Mouse (Mus musculus) heart, adult 2 months (tissue): Measurements from ENCODE around the gene Taok1. TPM values are rescaled to one million over a fixed set of nuclear protein-coding genes. Genes with fewer than 3 reads are reported as not detected.
A peak's percentile ranks its signal among the peaks of the same experiment; 100 is the strongest.

ENCODE experiments used
- DNase-seq, 2 experiments: peaks; one replicate each; pipeline ENCODE4 v3.0.0; 2021
- H3K27ac ChIP-seq: fragments of 200-600 bp; 2 replicates; pipeline ENCODE4 v1.8.1; 2022
- H3K27me3 ChIP-seq: fragments of 200-500 bp; 2 replicates; pipeline ENCODE4 v1.6.1; 2012; ENCODE audit warnings: mild to moderate bottlenecking, low read length, inconsistent platforms, mixed read lengths; ENCODE audit not compliant: control insufficient read depth, insufficient read depth
- H3K36me3 ChIP-seq: fragments of 200-500 bp; 2 replicates; pipeline ENCODE4 v1.6.1; 2012; ENCODE audit warnings: low read length, inconsistent platforms; ENCODE audit not compliant: control insufficient read depth, insufficient read depth
- H3K4me1 ChIP-seq: fragments of 200-500 bp; 2 replicates; pipeline ENCODE4 v1.6.1; 2011; ENCODE audit warnings: low read length; ENCODE audit not compliant: control insufficient read depth, insufficient read depth
- H3K4me3 ChIP-seq: fragments of 200-600 bp; 2 replicates; pipeline ENCODE4 v1.8.1; 2022
- H3K79me2 ChIP-seq: fragments of 200-500 bp; replicated peaks from 2 replicates; pipeline ENCODE4 v1.6.1; 2012; ENCODE audit warnings: mild to moderate bottlenecking, inconsistent platforms, low read length, moderate library complexity, mixed read lengths; ENCODE audit not compliant: control insufficient read depth, insufficient read depth
- H3K9ac ChIP-seq: fragments of 200-500 bp; 2 replicates; pipeline ENCODE4 v1.6.1; 2012; ENCODE audit warnings: low read depth, mild to moderate bottlenecking, control low read depth, inconsistent platforms, low read length, mixed read lengths
- CTCF ChIP-seq: fragments of 200-600 bp; IDR thresholded peaks from 2 replicates; pipeline ENCODE4 v1.8.1; 2022; ENCODE audit warnings: antibody characterized with exemption, mild to moderate bottlenecking, moderate library complexity
- EP300 ChIP-seq: fragments of 200-500 bp; IDR thresholded peaks from 2 replicates; pipeline ENCODE4 v1.6.1; 2011; ENCODE audit warnings: low read depth, low read length, control low read depth; ENCODE audit not compliant: insufficient read depth
- POLR2A ChIP-seq: fragments of 200-500 bp; IDR thresholded peaks from 2 replicates; pipeline ENCODE4 v1.6.1; 2011; ENCODE audit warnings: mild to moderate bottlenecking, low read depth, low read length, control low read depth; ENCODE audit not compliant: insufficient read depth
- WGBS: fragments of 180-500 bp; shearing (Covaris S2); methylation state at CpG from one replicate; pipeline ENCODE4 v1.1.7; 2018; 5-methylcytosine and 5-hydroxymethylcytosine counted together
- intact Hi-C: fragments of 180-260 bp; cut with DNase I; formaldehyde crosslinking; loops from one replicate; pipeline ENCODE4 v1.15.1; 2025
- polyA plus RNA-seq: library from polyadenylated mRNA; depleted of rRNA; stranded (reverse); fragments of >200 nt; gene quantifications from 2 replicates; pipeline ENCODE4 v1.2.3, GENCODE M21; 2012
- total RNA-seq, 2 experiments: library from RNA; stranded (reverse); gene quantifications; 2 replicates each; pipeline ENCODE4 v1.2.3; 2021

The Taok1 gene
- total and polyA plus RNA-seq, 3 experiments, result 7.8 to 56.8 (median 50.9) TPM

DNA sequence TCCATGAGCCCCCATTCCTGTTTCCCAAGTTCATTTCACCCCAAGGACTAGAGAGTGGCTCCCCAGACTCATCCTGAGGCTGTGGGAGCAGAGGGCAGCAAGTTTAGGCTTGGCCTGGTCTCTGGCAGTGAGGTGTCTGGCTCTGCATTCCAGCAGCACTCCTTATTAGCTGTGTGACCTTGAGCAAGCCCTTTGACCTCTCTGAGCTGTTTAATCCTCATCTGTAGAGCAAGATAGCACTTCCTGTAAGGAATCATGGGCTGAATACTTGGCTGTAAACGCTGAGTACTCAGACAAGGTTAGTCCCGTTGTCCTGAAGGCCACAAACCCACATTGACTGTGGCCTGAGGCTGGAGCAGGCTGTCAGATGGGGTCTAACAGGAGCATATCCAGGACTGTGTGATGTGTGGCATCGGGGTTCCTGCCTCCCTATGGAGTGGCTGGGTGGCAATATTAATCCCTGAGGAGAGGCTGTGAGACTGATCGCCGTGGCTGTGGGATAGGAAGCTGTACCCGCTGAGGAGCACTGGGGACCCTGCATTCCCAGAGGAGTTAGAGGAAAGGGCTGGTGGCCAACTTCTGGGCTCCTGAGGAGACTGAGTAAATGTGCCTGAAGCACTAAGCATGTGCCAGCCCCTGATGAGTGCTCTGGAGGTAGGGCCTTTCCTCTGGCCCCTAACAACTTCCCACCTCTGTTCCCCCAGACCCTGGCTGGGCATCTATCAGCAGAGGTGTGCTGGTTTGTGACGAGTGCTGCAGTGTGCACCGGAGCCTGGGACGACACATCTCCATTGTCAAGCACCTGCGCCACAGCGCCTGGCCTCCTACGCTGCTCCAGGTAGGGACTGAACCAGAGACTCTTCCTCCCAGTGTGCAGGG is 109.1 kb downstream of the Taok1 start:
- 59% methylated on average over 12 of the region's 12 CpGs for WGBS
- intact Hi-C loops, result loop anchor here (2.0 to 10.0 kb wide), 3 partner anchors 32 to 306 kb away; partner anchors contain the start of gene Ssh2
- peak overlapping the region; percentile 13 for H3K4me3 ChIP-seq
- no peak overlapping the region for H3K9ac ChIP-seq
- peak overlapping the region; percentile 96 for H3K27ac ChIP-seq
- peaks cover 8% of the 10 kb centered on the region for H3K79me2 ChIP-seq
- H3K4me1 ChIP-seq, result peaks cover 38% of the 10 kb centered on the region
- no peak for TF ChIP-seq POLR2A
- TF ChIP-seq EP300, result no peak
- no peak for TF ChIP-seq CTCF
- H3K27me3 ChIP-seq, result no peaks in the 10 kb centered on the region
- no peak for DNase-seq
- peaks cover 2% of the 10 kb centered on the region; the same call in 1 of the 2 replicates for H3K36me3 ChIP-seq

DNA sequence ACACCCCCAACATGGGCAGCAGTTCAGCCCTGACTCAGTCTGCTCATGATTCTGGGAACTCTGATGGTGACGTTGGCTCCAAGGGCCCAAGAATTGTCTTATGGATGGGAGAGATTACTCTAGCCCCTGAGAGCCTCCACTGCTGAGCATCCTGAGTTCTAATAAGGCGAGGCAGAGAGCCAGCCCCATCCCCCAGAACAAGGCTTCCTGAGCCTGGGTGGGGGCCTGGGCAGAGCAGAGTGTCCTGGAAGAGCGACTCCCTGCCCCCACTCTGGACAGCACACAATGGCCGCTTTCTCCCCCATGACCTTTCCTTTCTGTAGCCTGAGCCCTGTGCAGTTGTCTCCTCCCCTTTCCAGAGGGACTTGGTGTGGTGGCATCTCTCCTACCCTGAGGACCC is 109.8 kb downstream of the Taok1 start:
- no peaks in the 10 kb centered on the region for H3K27me3 ChIP-seq
- no peak for TF ChIP-seq CTCF
- TF ChIP-seq EP300, result no peak
- TF ChIP-seq POLR2A, result no peak
- peaks cover 2% of the 10 kb centered on the region; the same call in 1 of the 2 replicates for H3K36me3 ChIP-seq
- peaks cover 8% of the 10 kb centered on the region for H3K79me2 ChIP-seq
- intact Hi-C loops, result loop anchor here (2.0 to 10.0 kb wide), 3 partner anchors 31 to 307 kb away; partner anchors contain the start of gene Ssh2
- 48% methylated on average over 4 of the region's 4 CpGs for WGBS
- peak overlapping the region; percentile 13 for H3K4me3 ChIP-seq
- peaks cover 34% of the 10 kb centered on the region for H3K4me1 ChIP-seq
- DNase-seq, result peak in 1 of 2 experiments; percentile 61
- no peak overlapping the region for H3K9ac ChIP-seq
- H3K27ac ChIP-seq, result peak overlapping the region; percentile 96

DNA sequence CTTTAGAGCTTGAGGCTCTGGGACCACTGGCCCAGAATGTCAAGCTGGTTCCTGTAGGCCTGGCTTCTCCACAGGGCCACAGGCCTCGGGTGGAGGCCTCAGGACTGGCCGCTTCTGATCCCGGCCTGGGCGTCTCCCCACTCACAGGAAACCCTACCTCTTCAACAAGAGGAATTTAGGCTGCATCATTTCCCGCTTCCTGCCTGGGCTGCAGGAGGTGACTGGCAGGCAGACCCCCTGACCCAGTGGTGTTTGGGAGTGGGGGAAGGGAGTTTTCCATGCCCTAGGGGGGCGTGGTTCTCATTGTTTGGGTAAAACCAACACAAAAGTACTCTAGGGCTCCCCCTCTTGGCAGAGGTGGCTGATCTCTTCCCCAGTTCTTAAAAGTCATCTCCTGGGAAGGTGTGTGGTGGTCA is 110.3 kb downstream of the Taok1 start:
- intact Hi-C loops, result loop anchor here (10.0 kb wide), 2 partner anchors 283 to 307 kb away; partner anchors contain the start of gene Ssh2
- Histone ChIP-seq H3K4me3 (peak overlapping the region; percentile 34; the same call in 1 of the 2 replicates), H3K4me1 (peaks cover 31% of the 10 kb centered on the region), H3K27me3 (no peaks in the 10 kb centered on the region), H3K79me2 (peaks cover 8% of the 10 kb centered on the region), H3K36me3 (peaks cover 2% of the 10 kb centered on the region; the same call in 1 of the 2 replicates), H3K27ac (peak overlapping the region; percentile 96), H3K9ac (peak overlapping the region; percentile 64)
- 35% methylated on average over 6 of the region's 6 CpGs for WGBS
- TF ChIP-seq POLR2A, result peak; percentile 68
- peak; percentile 75 for TF ChIP-seq CTCF
- peak; percentile 91 for TF ChIP-seq EP300
- DNase-seq, result peak; percentile 77 to 85

DNA sequence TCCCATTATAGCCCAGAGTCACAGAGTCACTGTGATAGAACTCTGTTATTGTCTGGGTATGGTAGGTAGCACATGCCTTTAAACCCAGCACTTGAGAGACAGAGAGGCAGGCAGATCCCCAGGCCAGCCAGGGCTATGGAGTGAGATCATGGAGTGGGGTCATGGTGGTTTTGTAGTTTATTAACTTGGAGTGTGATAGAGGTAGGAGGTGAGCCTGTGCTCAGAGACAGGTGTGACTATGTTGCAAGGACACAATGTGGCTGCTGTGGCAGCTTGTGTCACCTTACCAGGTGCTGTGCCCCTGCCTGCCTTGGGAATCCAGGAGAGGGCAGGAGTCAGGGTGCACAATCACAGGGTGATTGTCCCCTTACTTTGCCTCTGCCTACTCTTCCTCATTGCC is 112.1 kb downstream of the Taok1 start:
- intact Hi-C loops, result loop anchor here (10.0 kb wide), 2 partner anchors 281 to 309 kb away; partner anchors contain the start of gene Ssh2
- peaks cover 33% of the 10 kb centered on the region for H3K4me1 ChIP-seq
- no peak overlapping the region for H3K9ac ChIP-seq
- no peak for DNase-seq
- H3K27ac ChIP-seq, result peak overlapping the region; percentile 96
- no peaks in the 10 kb centered on the region; the same call in none of the 2 replicates for H3K36me3 ChIP-seq
- TF ChIP-seq EP300 (no peak), POLR2A (no peak), CTCF (no peak)
- no peak overlapping the region for H3K4me3 ChIP-seq
- peaks cover 8% of the 10 kb centered on the region for H3K79me2 ChIP-seq
- H3K27me3 ChIP-seq, result no peaks in the 10 kb centered on the region

DNA sequence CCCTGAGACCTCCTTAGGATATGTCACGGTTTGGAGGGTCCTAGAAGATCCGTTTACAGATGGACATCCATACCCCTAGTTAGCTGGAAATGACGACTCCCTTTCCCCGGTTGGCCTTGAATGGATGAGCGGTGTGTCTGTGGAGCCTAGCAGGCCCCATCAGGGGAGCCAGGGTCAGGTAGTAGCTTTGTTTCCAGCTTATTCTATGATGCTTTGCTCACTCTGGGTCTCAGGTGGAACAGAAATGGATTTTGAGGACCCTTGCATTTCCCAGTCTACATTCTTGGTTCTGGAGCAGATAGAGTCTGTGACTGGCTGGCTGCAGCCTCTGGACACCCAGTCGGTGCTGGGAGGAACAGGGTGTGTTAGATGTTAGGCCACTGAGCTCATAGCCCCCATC is 112.8 kb downstream of the Taok1 start:
- H3K36me3 ChIP-seq, result no peaks in the 10 kb centered on the region; the same call in none of the 2 replicates
- 43% methylated on average over 6 of the region's 6 CpGs for WGBS
- H3K27ac ChIP-seq, result peak overlapping the region; percentile 90
- H3K4me1 ChIP-seq, result peaks cover 34% of the 10 kb centered on the region
- no peaks in the 10 kb centered on the region for H3K27me3 ChIP-seq
- H3K9ac ChIP-seq, result peak overlapping the region; percentile 93
- intact Hi-C loops, result loop anchor here (5.0 to 10.0 kb wide), 3 partner anchors 113 to 310 kb away; partner anchors contain the start of genes Ssh2 and Taok1
- TF ChIP-seq POLR2A, result no peak
- no peak for TF ChIP-seq CTCF
- TF ChIP-seq EP300, result no peak
- peaks cover 7% of the 10 kb centered on the region for H3K79me2 ChIP-seq
- no peak for DNase-seq
- H3K4me3 ChIP-seq, result peak overlapping the region; percentile 61

DNA sequence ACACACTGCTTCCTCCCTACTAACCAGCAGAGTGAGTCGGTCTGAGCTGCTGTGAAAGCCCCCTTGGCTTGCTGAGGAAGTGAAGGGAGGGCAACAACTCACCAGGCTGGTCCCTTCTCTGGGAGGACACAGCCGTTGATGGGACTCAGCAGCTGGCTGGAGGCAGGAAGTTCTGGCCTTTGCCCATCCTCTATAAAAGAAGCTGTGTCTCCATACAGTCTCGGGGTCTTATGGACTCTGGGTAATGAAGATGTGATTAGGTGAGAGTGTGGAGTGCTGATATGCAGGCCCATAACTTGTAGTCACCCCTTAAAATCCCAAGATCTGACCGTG is 113.3 kb downstream of the Taok1 start:
- Histone ChIP-seq H3K4me3 (peak overlapping the region; percentile 61), H3K27ac (peak overlapping the region; percentile 90), H3K27me3 (no peaks in the 10 kb centered on the region), H3K9ac (peak overlapping the region; percentile 93), H3K36me3 (no peaks in the 10 kb centered on the region; the same call in none of the 2 replicates), H3K4me1 (peaks cover 34% of the 10 kb centered on the region), H3K79me2 (peaks cover 7% of the 10 kb centered on the region)
- no peak for DNase-seq
- TF ChIP-seq CTCF (no peak), POLR2A (no peak), EP300 (no peak)
- WGBS, result 14% methylated on average over 4 of the region's 4 CpGs
- intact Hi-C loops, result loop anchor here (5.0 to 10.0 kb wide), 3 partner anchors 113 to 310 kb away; partner anchors contain the start of genes Ssh2 and Taok1
